Mouse (Mus musculus) CH12.LX (cell line): ENCODE data around the gene Pdcl2.

Experiments
- CTCF ChIP-seq, 2 experiments: IDR thresholded peaks in 1 of 2; conservative IDR thresholded peaks in 1 of 2; 2 replicates each; pipeline ENCODE4 v1.5.1; 2011 to 2012; ENCODE audit warnings: low read depth in 2 of 2, low read length in 2 of 2, improper control_type of control experiment in 1 of 2, inconsistent platforms in 1 of 2, mild to moderate bottlenecking in 1 of 2, moderate library complexity in 1 of 2
- ETS1 ChIP-seq: conservative IDR thresholded peaks from 2 replicates; pipeline ENCODE4 v1.6.1; 2012; ENCODE audit warnings: low read depth, mild to moderate bottlenecking, inconsistent platforms, low read length, improper control_type of control experiment, moderate library complexity
- HCFC1 ChIP-seq: IDR thresholded peaks from 2 replicates; pipeline ENCODE4 v1.6.1; 2012; ENCODE audit warnings: low read depth, mild to moderate bottlenecking, inconsistent platforms, low read length, improper control_type of control experiment
- JUN ChIP-seq: IDR thresholded peaks from 2 replicates; pipeline ENCODE4 v1.6.1; 2011; ENCODE audit warnings: low read depth, mild to moderate bottlenecking, low read length, improper control_type of control experiment, moderate library complexity; ENCODE audit not compliant: insufficient read depth
- JUND ChIP-seq: conservative IDR thresholded peaks from 2 replicates; pipeline ENCODE4 v1.6.1; 2011; ENCODE audit warnings: low read depth, low read length, improper control_type of control experiment
- KAT2A ChIP-seq: IDR thresholded peaks from 2 replicates; pipeline ENCODE4 v1.6.1; 2012; ENCODE audit warnings: low read length, improper control_type of control experiment, inconsistent platforms; ENCODE audit not compliant: insufficient replicate concordance
- MAFK ChIP-seq: IDR thresholded peaks from 2 replicates; pipeline ENCODE4 v1.6.1; 2011; ENCODE audit warnings: low read length, improper control_type of control experiment; ENCODE audit not compliant: insufficient replicate concordance
- MAX ChIP-seq: IDR thresholded peaks from 2 replicates; pipeline ENCODE4 v1.6.1; 2011; ENCODE audit warnings: low read length, improper control_type of control experiment
- MEF2A ChIP-seq: IDR thresholded peaks from 2 replicates; pipeline ENCODE4 v1.6.1; 2014; ENCODE audit warnings: low read depth, mild to moderate bottlenecking, inconsistent platforms, low read length, improper control_type of control experiment, borderline replicate concordance
- POLR2A ChIP-seq: IDR thresholded peaks from 2 replicates; pipeline ENCODE4 v1.6.1; 2011; ENCODE audit warnings: low read depth, mild to moderate bottlenecking, improper control_type of control experiment, low read length

- TF ChIP-seq MEF2A (no peak), CTCF (conservative IDR thresholded peaks at IDR 0.05 in 1 of 2, IDR thresholded peaks at IDR 0.05 in 1 of 2; ENCODE audit: low read depth in 2 of 2, low read length in 2 of 2) (no peak), ETS1 (no peak), KAT2A (no peak), POLR2A (no peak), MAFK (no peak), JUN (no peak), MAX (no peak), HCFC1 (no peak), JUND (no peak)
These were observed 42.7 kb downstream of the Pdcl2 start for GRCm38 (mm10) chr5:76288256-76288655.
